Mouse (Mus musculus): ENCODE results near the gene Tnni3. TPM values are rescaled to one million over a fixed set of nuclear protein-coding genes. Genes with fewer than 3 reads are reported as not detected.

Gene Tnni3
- polyA plus RNA-seq, 1 experiment from 2014 or later: 0.33 TPM

DNA sequence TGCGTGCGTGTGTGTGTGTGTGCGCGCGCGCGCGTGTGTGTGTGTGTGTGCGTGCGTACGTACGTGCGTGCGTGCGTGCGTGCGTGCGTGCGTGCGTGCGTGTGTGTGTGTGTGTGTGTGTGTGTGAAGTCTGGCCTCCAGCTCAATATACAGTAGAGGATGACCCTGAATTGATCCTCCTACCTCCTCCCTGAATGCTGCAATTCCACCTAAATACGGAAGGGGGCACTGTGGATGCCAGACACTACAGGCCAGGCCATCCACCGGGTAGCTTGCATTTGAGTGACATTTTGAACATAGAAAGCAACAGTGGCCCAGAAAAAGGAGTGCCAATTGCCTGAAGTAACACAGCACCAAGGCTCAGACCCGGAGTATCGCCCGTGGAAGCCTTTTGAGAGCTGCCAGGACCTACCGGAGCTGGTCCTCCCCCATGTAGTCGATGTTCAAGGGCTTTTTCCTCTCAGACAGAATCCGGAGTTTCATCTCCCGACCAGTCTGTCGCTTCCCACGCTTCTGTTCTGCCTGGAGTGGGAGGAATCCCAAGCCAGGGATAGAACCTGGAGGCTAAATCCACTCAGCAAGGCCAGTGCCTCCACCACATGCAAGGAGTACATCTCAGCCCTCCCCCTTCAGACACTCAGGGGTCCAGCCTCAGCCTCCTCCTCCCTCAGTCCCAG lies 15.8 kb downstream of the Tnni3 start:
- DNase-seq (ENCODE audit: low read depth, low spot score): no peak
- ChIA-PET POLR2A (no interaction called here), CTCF (interaction anchor here (2.3 kb wide), 1 partner anchor 15 kb away, joined by 20 read pairs; the partner anchor contains the start of gene Tnni3)
- no peak for TF ChIP-seq CTCF (IDR thresholded peaks at IDR 0.05)
- no peak for ATAC-seq
- in situ Hi-C loops (cut with MboI; ENCODE audit: low pct_unique_long_range_greater_than_20kb): no loop called here
- no peaks in the 10 kb centered on the region for H3K27me3 ChIP-seq

DNA sequence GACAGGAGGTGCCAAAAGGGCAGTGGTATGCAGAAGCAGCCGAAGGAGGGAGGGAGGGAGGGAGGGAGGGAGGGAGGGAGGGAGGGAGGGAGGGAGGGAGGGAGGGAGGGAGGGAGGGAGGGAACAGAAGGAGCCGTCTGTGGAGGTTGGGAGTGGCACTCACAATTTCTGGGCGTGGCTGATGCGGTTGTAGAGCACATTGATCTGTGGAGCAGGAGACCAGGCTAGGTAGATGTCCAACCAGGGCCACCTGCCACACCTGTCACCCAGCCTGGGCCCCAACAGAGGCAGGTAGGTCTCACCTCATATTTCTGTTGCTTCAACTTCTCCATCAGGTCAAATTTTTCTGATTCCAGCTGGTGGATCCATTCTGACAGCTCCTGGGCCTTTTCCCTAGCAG lies 16.8 kb downstream of the Tnni3 start:
- DNase-seq (ENCODE audit: low read depth, low spot score) (no peak), ATAC-seq (no peak)
- CTCF ChIA-PET: no interaction called here
- no peak for TF ChIP-seq CTCF (IDR thresholded peaks at IDR 0.05)
- POLR2A ChIA-PET: no interaction called here
- no peaks in the 10 kb centered on the region for H3K27me3 ChIP-seq
- in situ Hi-C loops (cut with MboI; ENCODE audit: low pct_unique_long_range_greater_than_20kb): no loop called here

DNA sequence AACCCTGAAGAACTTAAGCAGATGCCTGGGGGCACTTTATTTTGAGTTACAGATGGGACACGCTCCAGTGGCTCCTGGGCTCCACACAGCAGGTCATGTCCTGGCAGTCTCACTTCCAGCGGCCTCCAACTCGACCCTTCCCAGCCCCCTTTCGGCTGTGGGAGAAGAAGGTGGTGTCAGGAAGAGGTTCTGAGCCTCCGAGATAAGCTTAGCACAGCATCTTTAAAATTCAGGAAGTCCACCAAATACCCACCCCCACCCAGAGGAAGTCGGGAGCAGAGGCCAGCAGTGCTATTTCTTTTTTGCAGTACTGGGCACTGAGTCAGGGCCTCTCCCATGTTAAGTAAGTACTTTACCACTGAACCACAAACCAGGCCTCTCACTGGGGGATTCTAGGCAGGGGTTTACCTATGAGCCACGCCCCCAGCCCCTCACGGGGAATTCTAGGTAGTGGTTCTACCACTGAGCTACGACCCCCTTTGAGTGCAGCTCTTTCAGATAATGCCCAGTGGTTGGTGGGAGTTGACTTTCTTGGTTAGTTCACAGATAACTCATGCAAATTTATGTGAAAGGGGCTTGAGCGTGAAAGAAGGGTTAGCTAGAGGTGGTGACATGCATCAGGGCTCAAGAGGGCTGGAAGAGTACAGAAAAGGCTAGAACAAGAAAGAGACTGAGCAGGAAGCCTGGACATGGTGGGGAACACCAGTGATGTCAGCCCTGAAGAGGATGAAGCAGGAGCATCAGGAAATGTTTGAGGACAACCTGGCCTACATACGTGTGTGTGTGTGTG lies 19.2 kb downstream of the Tnni3 start:
- H3K27me3 ChIP-seq: no peaks in the 10 kb centered on the region
- ChIA-PET CTCF (interaction anchor here (4.3 kb wide), 1 partner anchor 8 kb away, joined by 13 read pairs; no protein-coding TSS in a partner anchor), POLR2A (interaction anchor here (0.6 kb wide), 1 partner anchor 1215 kb away, joined by 5 read pairs; no protein-coding TSS in a partner anchor)
- no peak for TF ChIP-seq CTCF (IDR thresholded peaks at IDR 0.05)
- ATAC-seq (no peak), DNase-seq (ENCODE audit: low read depth, low spot score) (no peak)
- in situ Hi-C loops (cut with MboI; ENCODE audit: low pct_unique_long_range_greater_than_20kb): no loop called here

DNA sequence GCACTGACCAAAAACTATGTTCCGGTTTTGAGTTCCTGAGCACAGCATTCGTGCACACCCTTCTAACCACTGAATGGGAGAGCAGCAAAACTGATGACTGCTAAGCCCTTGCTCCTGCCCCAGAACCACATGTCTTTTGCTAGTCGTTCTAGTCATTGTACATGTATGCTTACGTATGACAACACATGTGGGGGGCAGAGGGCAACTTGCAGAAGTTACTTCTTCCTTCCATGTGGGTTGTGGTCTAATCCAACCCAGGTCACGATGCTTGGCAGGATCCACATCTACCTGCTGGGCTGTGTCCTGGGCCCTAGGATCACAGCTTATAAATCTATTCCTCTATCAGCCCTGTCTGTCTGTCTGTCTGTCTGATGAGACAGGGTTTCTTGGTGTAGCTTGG lies 20.2 kb downstream of the Tnni3 start:
- TF ChIP-seq CTCF (IDR thresholded peaks at IDR 0.05): no peak
- H3K27me3 ChIP-seq: no peaks in the 10 kb centered on the region
- in situ Hi-C loops (cut with MboI; ENCODE audit: low pct_unique_long_range_greater_than_20kb): no loop called here
- ChIA-PET POLR2A (no interaction called here), CTCF (interaction anchor here (4.3 kb wide), 1 partner anchor 9 kb away, joined by 13 read pairs; no protein-coding TSS in a partner anchor)
- no peak for ATAC-seq
- DNase-seq (ENCODE audit: low read depth, low spot score): no peak

GRCm38 (mm10) chr7:4503100-4503499 lies 20.9 kb downstream of the Tnni3 start:
- DNase-seq (ENCODE audit: low read depth, low spot score) (no peak), ATAC-seq (no peak)
- TF ChIP-seq CTCF (IDR thresholded peaks at IDR 0.05): no peak
- H3K27me3 ChIP-seq: no peaks in the 10 kb centered on the region
- POLR2A ChIA-PET: interaction anchor here (0.7 kb wide), 1 partner anchor 347 kb away, joined by 13 read pairs; no protein-coding TSS in a partner anchor
- CTCF ChIA-PET: interaction anchor here (4.3 kb wide), 1 partner anchor 10 kb away, joined by 13 read pairs; no protein-coding TSS in a partner anchor
- in situ Hi-C loops (cut with MboI; ENCODE audit: low pct_unique_long_range_greater_than_20kb): no loop called here

- ATAC-seq (no peak), DNase-seq (ENCODE audit: low read depth, low spot score) (no peak)
- in situ Hi-C loops (cut with MboI; ENCODE audit: low pct_unique_long_range_greater_than_20kb): no loop called here
- TF ChIP-seq CTCF (IDR thresholded peaks at IDR 0.05): no peak
- POLR2A ChIA-PET: interaction anchor here (0.6 to 0.7 kb wide), 3 partner anchors 347 to 463 kb away, joined by 3 to 13 read pairs (median 3); no protein-coding TSS in a partner anchor
- CTCF ChIA-PET: interaction anchor here (1.3 to 4.3 kb wide), 2 partner anchors 10 to 22 kb away, joined by 3 to 13 read pairs; no protein-coding TSS in a partner anchor
- H3K27me3 ChIP-seq: no peaks in the 10 kb centered on the region
Measured at GRCm38 (mm10) chr7:4502421-4503090, 21.5 kb downstream of the Tnni3 start.

GRCm38 (mm10) chr7:4501558-4502397 lies 22.3 kb downstream of the Tnni3 start, which contains the start of gene Ppp1r12c:
Gene Ppp1r12c (minus strand): TSS chr7:4501680.
- DNase-seq (ENCODE audit: low read depth, low spot score) (peak; percentile 67), ATAC-seq (peak; percentile 88)
- in situ Hi-C loops (cut with MboI; ENCODE audit: low pct_unique_long_range_greater_than_20kb): no loop called here
- TF ChIP-seq CTCF (IDR thresholded peaks at IDR 0.05): no peak
- POLR2A ChIA-PET: interaction anchor here (0.6 to 0.9 kb wide), 2 partner anchors 11 to 414 kb away, joined by 3 read pairs; no protein-coding TSS in a partner anchor
- no peaks in the 10 kb centered on the region for H3K27me3 ChIP-seq
- CTCF ChIA-PET: interaction anchor here (1.3 to 4.3 kb wide), 2 partner anchors 11 to 22 kb away, joined by 3 to 13 read pairs; no protein-coding TSS in a partner anchor

DNA sequence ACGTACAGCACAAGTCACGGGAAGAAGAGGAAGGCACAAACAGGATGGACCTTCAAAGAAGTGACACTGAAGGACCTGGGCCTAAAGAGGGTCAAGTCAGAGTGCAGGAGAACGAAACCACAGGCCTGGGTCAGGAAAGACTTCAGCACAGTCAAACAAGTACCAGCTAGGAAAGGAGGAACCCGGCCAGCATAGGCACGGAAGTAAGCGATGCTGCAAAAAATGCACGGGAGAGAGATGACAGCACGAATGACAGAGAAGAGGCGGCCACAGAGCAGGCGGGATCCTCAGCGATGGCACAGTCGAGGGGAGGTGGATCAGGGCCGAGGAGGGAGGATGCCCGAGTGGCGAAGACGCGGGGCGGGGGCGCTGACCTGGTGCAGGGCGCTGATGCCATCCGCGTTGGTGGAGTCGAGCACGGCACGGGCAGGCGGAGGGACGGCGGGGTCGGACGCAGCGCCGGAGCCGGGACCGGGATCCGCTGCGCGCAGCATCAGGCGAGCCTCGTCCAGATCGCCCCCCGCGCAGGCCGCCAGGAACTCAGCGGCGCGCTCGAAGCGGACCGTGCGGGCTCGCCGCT lies 23.0 kb downstream of the Tnni3 start:
- in situ Hi-C loops (cut with MboI; ENCODE audit: low pct_unique_long_range_greater_than_20kb): no loop called here

DNA sequence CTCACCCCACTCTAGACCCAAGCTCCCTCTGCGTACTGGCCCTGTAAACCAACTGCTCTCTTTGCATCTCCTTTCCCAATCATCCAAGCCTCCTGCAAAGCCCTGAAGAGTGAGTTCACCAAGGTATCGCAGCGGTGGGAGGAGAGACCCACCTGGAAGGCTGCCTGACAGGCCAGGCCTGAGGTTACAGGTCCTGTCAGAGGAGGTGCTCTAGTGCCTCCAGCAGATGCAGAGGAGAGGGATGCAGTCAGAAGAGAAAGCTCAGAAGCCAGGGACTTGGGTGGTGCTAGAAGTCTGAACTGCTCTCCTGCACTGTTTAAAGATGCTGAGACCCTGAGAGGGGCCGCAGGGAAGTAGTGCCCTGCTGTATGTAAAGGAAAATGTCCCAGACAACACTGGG lies 25.0 kb downstream of the Tnni3 start:
- ChIA-PET CTCF (interaction anchor here (1.4 kb wide), 1 partner anchor 14 kb away, joined by 4 read pairs; no protein-coding TSS in a partner anchor), POLR2A (no interaction called here)
- no peak for ATAC-seq
- no peaks in the 10 kb centered on the region for H3K27me3 ChIP-seq
- in situ Hi-C loops (cut with MboI; ENCODE audit: low pct_unique_long_range_greater_than_20kb): no loop called here
- no peak for TF ChIP-seq CTCF (IDR thresholded peaks at IDR 0.05)
- no peak for DNase-seq (ENCODE audit: low read depth, low spot score)

More for the DNA sequence above, 23.0 kb downstream of the Tnni3 start:
- CTCF ChIA-PET: interaction anchor here (1.3 to 4.3 kb wide), 2 partner anchors 12 to 21 kb away, joined by 3 to 13 read pairs; no protein-coding TSS in a partner anchor
- DNase-seq (ENCODE audit: low read depth, low spot score) (no peak), ATAC-seq (peak; percentile 31)
- no peak for TF ChIP-seq CTCF (IDR thresholded peaks at IDR 0.05)
- POLR2A ChIA-PET: interaction anchor here (0.9 kb wide), 1 partner anchor 10 kb away, joined by 3 read pairs; no protein-coding TSS in a partner anchor
- H3K27me3 ChIP-seq: no peaks in the 10 kb centered on the region

All from Patski (cell line).